Mouse (Mus musculus) neural tube, embryonic 14.5 days (tissue): ENCODE measurements around the gene Smurf1. TPM values are rescaled to one million over a fixed set of nuclear protein-coding genes. Genes with fewer than 3 reads are reported as not detected.

ENCODE experiments used
- ATAC-seq: fragments of 200-750 bp; cut with Nextera tagmentation; 2 replicates; pipeline ENCODE4 v1.8.0; 2017; ENCODE audit warnings: low read depth, mild to moderate bottlenecking, moderate TSS enrichment, moderate library complexity
- H3K27ac ChIP-seq: fragments of 300-500 bp; sonication (generic); 2 replicates; pipeline ENCODE4 v1.5.1; 2014; ENCODE audit warnings: low read depth, mild to moderate bottlenecking, control low read depth, low read length, moderate library complexity, mixed read lengths
- H3K27me3 ChIP-seq: fragments of 300-500 bp; sonication (generic); 2 replicates; pipeline ENCODE4 v1.6.1; 2014; ENCODE audit warnings: low read length; ENCODE audit not compliant: control insufficient read depth, insufficient read depth
- H3K36me3 ChIP-seq: fragments of 300-500 bp; sonication (generic); 2 replicates; pipeline ENCODE4 v1.6.1; 2014; ENCODE audit warnings: low read length, mixed read lengths; ENCODE audit not compliant: control insufficient read depth, insufficient read depth
- H3K4me1 ChIP-seq: fragments of 300-500 bp; sonication (generic); 2 replicates; pipeline ENCODE4 v1.6.1; 2014; ENCODE audit warnings: low read length; ENCODE audit not compliant: control insufficient read depth, insufficient read depth
- H3K4me2 ChIP-seq: fragments of 300-500 bp; sonication (generic); 2 replicates; pipeline ENCODE4 v1.6.1; 2014; ENCODE audit warnings: mild to moderate bottlenecking, low read depth, low read length, control low read depth
- H3K4me3 ChIP-seq: fragments of 300-500 bp; sonication (generic); 2 replicates; pipeline ENCODE4 v1.5.1; 2014; ENCODE audit warnings: low read depth, low read length, control low read depth, mixed read lengths
- H3K9ac ChIP-seq: fragments of 300-500 bp; sonication (generic); replicated peaks from 2 replicates; pipeline ENCODE4 v1.6.1; 2014; ENCODE audit warnings: low read depth, mild to moderate bottlenecking, control low read depth, low read length, mixed read lengths
- H3K9me3 ChIP-seq: fragments of 300-500 bp; sonication (generic); 2 replicates; pipeline ENCODE4 v1.6.1; 2016; ENCODE audit warnings: low read length; ENCODE audit not compliant: control insufficient read depth
- WGBS: fragments of 180-500 bp; shearing (Covaris S2); extraction: QIAGEN DNeasy Blood & Tissue Kit; methylation state at CpG from one replicate; pipeline ENCODE4 v1.1.7; 2014; 5-methylcytosine and 5-hydroxymethylcytosine counted together
- polyA plus RNA-seq: library from polyadenylated mRNA; unstranded; fragments of >200 nt; fragmentation: Nextera tagmentation; extraction: Ambion mirVana; gene quantifications from 2 replicates; pipeline ENCODE4 v1.2.1, GENCODE M21; 2014

Smurf1 gene
- polyA plus RNA-seq, 1 experiment from 2014 or later = 30.3 TPM

- Histone ChIP-seq H3K27me3 (no peaks in the 10 kb centered on the region), H3K4me3 (no peak overlapping the region), H3K4me1 (peaks cover 4% of the 10 kb centered on the region), H3K9me3 (no peaks in the 10 kb centered on the region), H3K9ac (no peak overlapping the region), H3K4me2 (no peak overlapping the region), H3K36me3 (no peaks in the 10 kb centered on the region), H3K27ac (no peak overlapping the region)
- ATAC-seq = no peak; the same call in 1 of the 2 replicates
- 42% methylated on average over 7 of the region's 7 CpGs for WGBS
Measured at GRCm38 (mm10) chr5:144914433-144914906, 51.2 kb downstream of the Smurf1 start.

DNA sequence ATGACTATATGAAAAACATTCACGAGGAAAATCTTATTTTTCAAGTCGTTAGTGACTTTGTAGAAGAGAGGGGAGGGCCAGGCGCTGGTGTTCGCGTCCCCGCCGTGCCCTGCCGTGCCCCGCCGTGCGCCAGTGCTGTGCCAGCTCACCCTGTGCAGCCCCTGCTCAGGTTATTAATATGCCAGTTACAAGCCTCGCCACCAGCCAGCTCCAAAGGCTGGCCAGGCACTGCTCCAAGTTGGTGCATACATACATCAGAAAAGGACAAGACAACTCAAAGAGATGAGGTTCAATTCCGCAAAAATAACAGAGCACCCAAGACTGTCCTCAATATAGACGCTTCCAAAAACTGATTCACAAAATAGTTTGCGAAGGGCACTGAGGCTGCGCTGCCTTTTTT lies 51.7 kb downstream of the Smurf1 start:
- H3K4me3 ChIP-seq = no peak overlapping the region
- H3K4me2 ChIP-seq = no peak overlapping the region
- no peaks in the 10 kb centered on the region for H3K9me3 ChIP-seq
- 84% methylated on average over 16 of the region's 16 CpGs for WGBS
- H3K27ac ChIP-seq = no peak overlapping the region
- H3K36me3 ChIP-seq = no peaks in the 10 kb centered on the region
- no peak overlapping the region for H3K9ac ChIP-seq
- H3K4me1 ChIP-seq = peaks cover 4% of the 10 kb centered on the region; the same call in 1 of the 2 replicates
- H3K27me3 ChIP-seq = no peaks in the 10 kb centered on the region
- ATAC-seq = no peak

- Histone ChIP-seq H3K4me1 (0 out of 2 replicates have a peak, but pooled peaks cover 4% of the 10 kb centered on the region), H3K27ac (no peak overlapping the region)
Measured at GRCm38 (mm10) chr5:144913361-144913760, 52.3 kb downstream of the Smurf1 start.

DNA sequence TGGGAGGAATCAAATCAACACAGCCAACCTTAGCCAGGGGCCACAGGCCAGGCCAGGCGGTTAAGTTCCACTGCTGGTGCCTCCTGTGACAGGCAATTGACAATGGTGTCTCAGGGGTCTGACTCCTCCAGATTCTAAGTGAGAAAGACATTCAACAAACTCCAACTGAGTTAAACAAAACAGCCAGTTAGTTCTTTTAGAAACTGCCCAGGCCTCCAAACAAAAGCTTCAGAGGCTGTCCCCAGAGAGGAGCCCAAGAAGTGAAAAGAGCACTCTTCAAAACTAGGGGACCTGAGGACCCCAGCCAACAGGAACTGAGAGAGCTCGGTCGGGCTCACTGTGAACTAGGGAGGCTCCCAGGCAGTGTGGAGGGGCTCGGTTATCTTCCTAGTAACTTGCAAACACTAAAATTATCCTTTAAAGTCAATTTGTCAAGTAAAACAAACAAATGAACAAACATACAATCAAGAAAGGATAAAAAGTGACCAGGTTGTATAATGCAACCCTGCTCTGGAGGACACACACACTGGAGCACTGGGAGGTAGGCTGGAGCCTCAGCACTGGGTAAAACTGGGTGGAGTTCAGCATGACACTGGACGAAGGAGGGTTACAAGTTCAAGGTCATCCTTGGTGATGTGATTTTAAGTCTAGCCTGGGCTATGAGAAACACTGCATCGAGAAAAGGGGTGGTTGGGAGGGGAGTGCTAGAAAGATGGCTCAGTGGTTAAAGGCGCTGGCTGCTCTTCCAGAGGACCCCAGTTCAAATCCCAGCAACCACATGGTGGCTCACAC lies 52.9 kb downstream of the Smurf1 start:
- no peak overlapping the region for H3K4me3 ChIP-seq
- no peak overlapping the region for H3K9ac ChIP-seq
- ATAC-seq = no peak
- no peaks in the 10 kb centered on the region for H3K27me3 ChIP-seq
- H3K4me2 ChIP-seq = no peak overlapping the region
- no peak overlapping the region for H3K27ac ChIP-seq
- H3K9me3 ChIP-seq = no peaks in the 10 kb centered on the region
- WGBS = 44% methylated on average over 7 of the region's 7 CpGs
- H3K36me3 ChIP-seq = no peaks in the 10 kb centered on the region
- 0 out of 2 replicates have a peak, but pooled peaks cover 4% of the 10 kb centered on the region for H3K4me1 ChIP-seq

More at GRCm38 (mm10) chr5:144913361-144913760, 52.3 kb downstream of the Smurf1 start:
- Histone ChIP-seq H3K9me3 (no peaks in the 10 kb centered on the region), H3K9ac (no peak overlapping the region), H3K4me2 (no peak overlapping the region), H3K4me3 (no peak overlapping the region), H3K27me3 (no peaks in the 10 kb centered on the region), H3K36me3 (no peaks in the 10 kb centered on the region)
- no peak for ATAC-seq
- 86% methylated on average over 5 of the region's 5 CpGs for WGBS

GRCm38 (mm10) chr5:144909521-144909920 lies 56.1 kb downstream of the Smurf1 start:
- Histone ChIP-seq H3K4me2 (no peak overlapping the region), H3K27me3 (no peaks in the 10 kb centered on the region), H3K4me1 (0 out of 2 replicates have a peak, but pooled peaks cover 4% of the 10 kb centered on the region), H3K36me3 (no peaks in the 10 kb centered on the region), H3K4me3 (no peak overlapping the region), H3K9me3 (no peaks in the 10 kb centered on the region), H3K9ac (no peak overlapping the region), H3K27ac (no peak overlapping the region)
- 77% methylated on average over 4 of the region's 4 CpGs for WGBS
- ATAC-seq = no peak

DNA sequence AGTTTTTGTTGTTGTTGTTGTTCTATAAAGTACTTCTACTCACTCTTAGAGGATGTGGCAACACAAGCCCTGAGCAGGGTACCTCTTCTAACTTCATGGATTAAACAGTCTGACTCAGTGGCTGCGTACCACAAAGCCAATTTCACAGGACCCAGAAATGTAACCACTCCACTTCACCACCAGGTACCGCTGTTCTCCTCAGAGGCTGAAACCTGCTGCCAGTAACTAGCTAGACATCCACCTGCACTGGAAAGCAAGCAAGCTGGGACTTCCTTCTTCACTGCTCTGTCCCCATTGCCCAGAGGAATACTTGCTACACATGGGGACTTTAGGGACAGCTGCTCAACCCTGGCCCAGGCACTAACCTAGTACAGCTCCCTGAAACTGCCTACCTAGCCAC lies 58.1 kb downstream of the Smurf1 start:
- no peaks in the 10 kb centered on the region for H3K27me3 ChIP-seq
- H3K4me2 ChIP-seq = no peak overlapping the region
- no peaks in the 10 kb centered on the region for H3K36me3 ChIP-seq
- 0 out of 2 replicates have a peak, but pooled peaks cover 4% of the 10 kb centered on the region for H3K4me1 ChIP-seq
- WGBS = 88% methylated on average over 2 of the region's 2 CpGs
- H3K4me3 ChIP-seq = no peak overlapping the region
- no peak for ATAC-seq
- no peaks in the 10 kb centered on the region for H3K9me3 ChIP-seq
- no peak overlapping the region for H3K9ac ChIP-seq
- no peak overlapping the region for H3K27ac ChIP-seq

DNA sequence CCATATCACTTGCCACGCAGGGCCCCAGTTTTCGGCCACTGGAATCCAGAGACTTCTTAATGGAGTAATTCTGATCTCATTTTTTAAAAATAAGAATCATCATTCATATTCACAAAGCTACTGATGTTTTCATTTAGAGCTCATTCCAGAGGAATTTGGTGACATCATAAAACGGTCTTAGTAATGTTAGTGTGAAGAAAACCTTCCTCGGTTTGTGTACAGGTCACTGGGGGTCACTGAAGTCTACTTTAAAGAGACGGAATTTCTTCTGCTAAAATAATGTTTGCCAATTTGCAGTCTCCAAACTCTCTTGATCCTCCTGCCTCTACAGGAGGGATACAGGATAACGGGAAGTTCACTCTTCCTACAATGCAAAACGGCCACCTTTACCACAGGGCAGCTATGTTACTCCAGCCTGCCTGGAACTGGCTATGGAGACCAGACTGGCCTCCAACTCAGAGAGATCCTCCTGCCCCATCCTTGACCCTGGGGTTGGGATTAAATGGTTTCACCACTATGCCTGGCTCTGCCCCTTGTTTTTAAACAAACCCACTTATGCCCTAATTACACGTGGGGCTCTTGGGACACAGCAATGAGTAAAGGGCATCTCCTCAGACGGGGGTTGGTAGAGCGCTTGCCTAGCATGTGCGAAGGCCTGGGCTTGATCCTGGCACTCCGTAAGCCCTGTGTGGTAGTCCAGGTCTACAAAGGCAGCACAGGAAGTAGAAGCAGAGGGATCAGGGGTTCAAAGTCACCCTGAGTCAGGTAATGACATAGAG lies 61.1 kb downstream of the Smurf1 start:
- Histone ChIP-seq H3K4me2 (no peak overlapping the region), H3K4me1 (no peaks in the 10 kb centered on the region), H3K36me3 (peaks cover 13% of the 10 kb centered on the region; the same call in 1 of the 2 replicates), H3K27me3 (no peaks in the 10 kb centered on the region), H3K9ac (no peak overlapping the region), H3K4me3 (no peak overlapping the region), H3K27ac (no peak overlapping the region), H3K9me3 (no peaks in the 10 kb centered on the region)
- WGBS = 82% methylated on average over 12 of the region's 12 CpGs
- no peak for ATAC-seq

DNA sequence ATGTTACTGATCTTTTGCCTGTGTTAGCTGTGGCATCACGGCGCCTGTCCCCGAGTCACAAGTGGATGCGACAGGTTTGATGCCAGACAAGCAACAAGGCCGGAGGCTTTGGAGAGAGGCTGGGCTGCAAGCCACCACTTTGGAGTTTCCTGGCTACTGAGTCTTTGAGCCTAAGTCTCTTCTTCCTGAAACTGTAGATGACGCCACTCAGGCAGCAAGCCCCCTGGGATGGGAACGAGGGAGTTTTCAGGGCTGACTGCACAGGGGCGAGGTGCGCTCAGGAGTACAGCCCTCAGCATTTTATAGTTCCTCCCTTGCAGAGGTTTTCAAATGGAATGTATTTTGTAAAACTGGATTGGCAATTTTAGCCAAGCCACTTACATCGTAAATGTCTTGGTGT lies 63.9 kb downstream of the Smurf1 start:
- WGBS = 72% methylated on average over 10 of the region's 10 CpGs
- Histone ChIP-seq H3K36me3 (peaks cover 13% of the 10 kb centered on the region), H3K4me1 (no peaks in the 10 kb centered on the region), H3K4me3 (no peak overlapping the region), H3K9ac (no peak overlapping the region), H3K4me2 (no peak overlapping the region), H3K9me3 (no peaks in the 10 kb centered on the region), H3K27ac (no peak overlapping the region), H3K27me3 (no peaks in the 10 kb centered on the region)
- no peak for ATAC-seq

- 92% methylated on average over 7 of the region's 7 CpGs for WGBS
- Histone ChIP-seq H3K9ac (no peak overlapping the region), H3K36me3 (peaks cover 20% of the 10 kb centered on the region)
Measured at GRCm38 (mm10) chr5:144901035-144901434, 64.6 kb downstream of the Smurf1 start.

More at GRCm38 (mm10) chr5:144901035-144901434, 64.6 kb downstream of the Smurf1 start:
- ATAC-seq = no peak
- Histone ChIP-seq H3K4me2 (no peak overlapping the region), H3K9me3 (no peaks in the 10 kb centered on the region), H3K4me3 (no peak overlapping the region), H3K27me3 (no peaks in the 10 kb centered on the region), H3K4me1 (no peaks in the 10 kb centered on the region), H3K27ac (no peak overlapping the region)
